Mouse (Mus musculus): ENCODE data around the gene Adamts7.
A peak's percentile ranks its signal among the peaks of the same experiment; 100 is the strongest.

Adamts7 gene

GRCm38 (mm10) chr9:90162926-90163748 is at the start of gene Adamts7:
TSS of gene Adamts7 (plus strand) at chr9:90163069.
- peak; percentile 17 to 45 for DNase-seq

DNA sequence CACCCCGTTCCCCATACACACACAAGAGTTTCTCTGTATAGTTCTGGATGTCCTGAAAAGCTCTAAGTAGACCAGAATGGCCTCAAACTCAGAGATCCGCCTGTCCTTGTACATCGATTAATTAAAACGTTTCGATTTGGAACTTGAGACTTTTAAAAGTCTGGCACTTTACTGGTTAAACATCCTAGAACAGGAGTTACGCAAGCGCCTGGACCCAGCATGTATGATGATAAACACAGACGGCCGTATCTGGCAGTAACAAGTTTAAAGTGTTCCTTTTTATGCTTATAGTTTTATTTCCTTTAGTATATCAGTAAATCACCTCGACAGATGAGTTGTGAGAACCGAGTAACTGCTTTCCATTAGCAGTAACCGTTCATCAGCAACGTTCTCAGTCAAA is 49.7 kb upstream of the Adamts7 start:
- no peak for DNase-seq

DNA sequence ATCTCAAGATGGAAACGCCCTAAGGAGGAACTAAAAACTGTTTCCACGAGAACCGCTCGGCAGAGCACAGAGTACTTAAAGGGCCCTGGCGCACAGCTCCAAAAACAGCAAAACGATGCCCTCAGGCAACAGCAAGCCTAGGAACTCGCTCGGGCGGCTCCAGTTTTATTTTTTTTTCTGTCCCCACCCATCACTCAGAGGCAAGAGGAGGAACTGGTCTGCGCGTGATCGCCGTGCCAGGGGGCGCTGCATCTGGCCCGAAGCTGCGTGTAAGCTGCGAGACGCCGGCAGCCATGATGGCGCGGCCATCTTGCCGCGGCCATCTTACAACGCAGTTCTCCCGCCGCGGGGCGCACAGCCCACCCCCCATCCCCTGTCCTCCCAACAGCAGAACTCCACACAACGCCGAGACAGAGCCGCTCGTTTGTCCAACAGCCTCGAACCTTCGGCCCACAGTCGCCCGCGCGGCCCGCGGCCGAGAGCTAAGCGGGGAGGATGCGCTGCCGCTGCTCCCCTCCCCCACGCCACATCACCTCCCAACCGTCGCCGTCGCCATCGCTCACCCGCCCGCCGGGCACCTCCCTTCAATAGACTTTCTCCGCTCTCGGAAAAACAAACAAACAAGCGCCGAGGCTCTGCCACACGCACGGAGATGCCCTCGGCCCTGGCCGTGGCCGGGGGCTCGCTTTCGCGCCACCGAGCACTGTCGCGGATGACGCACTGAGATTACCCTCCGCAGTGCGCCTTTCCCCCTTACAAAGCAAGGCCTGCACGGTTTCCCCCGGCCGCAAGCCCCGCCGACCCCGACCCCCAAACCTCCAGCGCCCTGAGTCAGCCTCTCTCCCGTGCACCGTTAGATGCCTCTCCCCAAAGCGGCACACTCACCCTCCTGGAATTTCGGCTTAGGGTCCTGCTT is 49.0 kb upstream of the Adamts7 start:
- peak; percentile 87 to 89 for DNase-seq

DNA sequence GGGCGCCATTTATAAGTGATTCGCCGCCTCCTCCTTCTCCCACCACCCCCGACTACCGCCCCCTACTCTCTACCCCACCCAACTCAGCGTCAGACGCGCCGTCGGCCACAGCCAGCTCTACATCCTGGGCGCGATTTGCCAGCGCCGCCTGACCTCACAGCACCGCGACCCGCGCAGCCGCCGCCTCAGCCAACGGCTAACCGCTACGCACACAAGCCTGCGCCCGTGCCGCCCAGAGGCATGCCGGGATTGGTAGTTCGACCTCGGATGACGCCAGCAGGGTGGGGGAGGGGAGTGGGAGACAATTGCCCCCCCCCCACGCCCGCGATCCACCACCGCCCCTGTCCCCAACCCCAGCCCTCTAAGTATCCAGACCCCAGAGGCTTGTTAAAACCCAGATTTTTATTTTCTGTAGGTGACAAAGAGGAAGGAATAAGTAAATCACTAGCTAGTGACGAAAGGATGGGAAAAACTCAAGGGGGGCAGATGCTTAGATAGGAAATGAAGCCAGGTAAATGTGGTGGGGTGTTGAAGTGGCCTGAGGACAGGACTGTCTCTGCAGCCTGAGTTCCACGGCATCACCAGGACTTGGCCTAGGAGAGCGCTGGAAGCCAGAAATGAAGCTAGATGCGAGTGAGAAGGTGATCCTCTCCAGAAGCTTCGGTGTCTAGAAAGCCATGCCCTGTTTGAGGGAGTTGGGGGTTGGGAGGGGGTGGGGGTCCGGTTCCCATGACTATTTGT is 48.1 kb upstream of the Adamts7 start, which contains the start of gene Morf4l1:
TSS of gene Morf4l1 (minus strand) at position 208 of the 741 bp plus-strand sequence.
- DNase-seq: peak; percentile 97 to 98

- DNase-seq: no peak
These were observed 47.6 kb upstream of the Adamts7 start for GRCm38 (mm10) chr9:90115308-90115700.

DNA sequence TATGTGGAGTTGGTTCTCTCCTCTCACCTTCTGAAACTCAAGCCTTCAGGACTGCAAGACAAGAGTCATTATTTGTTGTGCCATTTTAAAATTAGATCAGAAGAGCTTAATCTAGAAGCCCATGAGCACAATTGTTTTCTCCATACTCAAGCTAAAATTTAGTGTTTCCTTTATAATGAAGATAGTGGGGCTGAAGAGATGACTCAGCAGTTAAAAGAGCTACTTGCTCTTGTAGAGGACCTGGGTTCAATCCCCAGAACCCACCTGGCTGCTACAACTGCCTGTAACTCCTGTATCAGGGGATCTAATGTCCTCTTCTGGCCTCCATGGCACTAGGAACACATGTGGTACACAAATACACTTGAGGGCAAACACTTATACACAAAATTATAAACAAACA is 45.6 kb upstream of the Adamts7 start:
- DNase-seq: no peak

DNA sequence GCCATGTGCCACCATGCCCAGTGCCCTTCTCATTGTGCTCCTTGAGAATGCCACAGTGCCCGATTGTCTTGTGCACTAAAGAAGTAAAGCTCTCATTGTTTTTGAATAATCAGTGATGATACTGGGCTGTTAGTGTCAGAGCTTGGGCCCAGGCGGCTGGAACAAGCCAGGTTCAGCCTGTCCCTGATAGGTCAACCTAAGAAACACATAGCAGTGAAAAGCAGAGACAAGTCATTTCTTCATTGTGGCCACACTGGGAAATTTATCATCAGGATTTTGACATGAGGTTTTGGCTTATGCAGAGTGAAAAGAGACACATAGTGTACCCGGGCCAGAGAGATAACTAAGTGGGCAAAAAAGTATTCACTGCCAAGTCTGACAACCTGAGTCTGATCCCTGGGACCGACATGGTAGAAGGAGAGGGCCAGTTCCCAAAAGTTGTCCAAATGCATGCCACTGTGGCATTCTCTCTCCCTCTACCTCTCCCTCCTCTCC is 40.6 kb upstream of the Adamts7 start:
- no peak for DNase-seq

DNA sequence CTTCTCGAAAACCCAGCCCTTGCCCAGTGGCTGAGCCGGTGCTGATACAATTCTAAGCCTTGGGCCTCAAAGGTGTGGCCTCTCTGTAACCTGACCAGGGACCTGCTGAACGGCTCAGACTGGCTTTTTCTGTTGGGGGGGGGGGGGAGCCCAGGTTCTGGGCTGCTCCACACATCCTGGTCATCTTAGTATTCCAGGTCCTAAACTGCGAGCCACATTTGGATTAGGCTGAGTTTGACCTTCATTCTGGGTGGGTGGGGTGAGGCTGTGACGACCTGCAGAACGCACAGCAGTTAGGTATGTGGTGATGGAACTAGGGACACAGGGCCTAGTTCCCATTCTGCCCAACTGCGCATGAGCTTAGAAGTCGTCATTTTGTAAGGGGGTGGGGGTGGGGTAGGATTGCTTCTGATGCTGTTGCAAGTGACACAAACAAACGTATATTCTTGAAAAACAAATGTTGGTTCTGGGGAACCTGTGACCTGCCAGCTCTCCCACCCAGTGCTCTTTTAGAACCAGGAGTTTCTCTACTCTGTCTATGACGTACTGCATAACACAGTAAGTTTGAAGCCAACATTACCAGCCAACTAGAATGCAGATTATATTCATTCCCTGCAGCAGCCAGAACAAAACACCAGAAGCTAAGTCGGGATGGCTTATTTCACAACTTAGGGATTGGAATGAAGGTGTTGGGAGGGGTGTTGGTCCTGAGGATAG is 38.6 kb upstream of the Adamts7 start:
- DNase-seq: no peak

DNA sequence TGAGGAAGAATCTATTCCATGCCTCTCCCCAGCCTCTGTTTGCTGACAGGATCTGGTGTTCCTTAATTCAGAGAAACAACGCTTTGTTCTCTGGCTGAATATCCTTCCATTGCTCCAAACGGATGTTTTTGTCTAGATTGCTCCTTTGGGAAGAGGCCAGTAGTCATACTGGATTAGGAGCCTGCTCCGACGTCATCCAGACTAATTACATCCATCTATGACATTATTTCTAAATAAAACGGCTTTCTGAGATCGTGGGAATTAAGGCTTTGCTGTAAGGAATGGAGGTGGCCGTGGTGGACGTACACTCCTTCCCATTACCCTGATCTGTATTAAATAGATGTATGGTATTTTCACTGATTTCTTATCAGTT is 38.0 kb upstream of the Adamts7 start:
- DNase-seq: no peak

GRCm38 (mm10) chr9:90125416-90126099 is 37.3 kb upstream of the Adamts7 start:
- DNase-seq: no peak

- peak; percentile 68 to 77 for DNase-seq
These were observed 36.4 kb upstream of the Adamts7 start for GRCm38 (mm10) chr9:90126260-90127010.

- DNase-seq: no peak
These were observed 35.7 kb upstream of the Adamts7 start for GRCm38 (mm10) chr9:90127146-90127545.

GRCm38 (mm10) chr9:90128636-90129201 is 34.1 kb upstream of the Adamts7 start:
- DNase-seq: no peak

DNA sequence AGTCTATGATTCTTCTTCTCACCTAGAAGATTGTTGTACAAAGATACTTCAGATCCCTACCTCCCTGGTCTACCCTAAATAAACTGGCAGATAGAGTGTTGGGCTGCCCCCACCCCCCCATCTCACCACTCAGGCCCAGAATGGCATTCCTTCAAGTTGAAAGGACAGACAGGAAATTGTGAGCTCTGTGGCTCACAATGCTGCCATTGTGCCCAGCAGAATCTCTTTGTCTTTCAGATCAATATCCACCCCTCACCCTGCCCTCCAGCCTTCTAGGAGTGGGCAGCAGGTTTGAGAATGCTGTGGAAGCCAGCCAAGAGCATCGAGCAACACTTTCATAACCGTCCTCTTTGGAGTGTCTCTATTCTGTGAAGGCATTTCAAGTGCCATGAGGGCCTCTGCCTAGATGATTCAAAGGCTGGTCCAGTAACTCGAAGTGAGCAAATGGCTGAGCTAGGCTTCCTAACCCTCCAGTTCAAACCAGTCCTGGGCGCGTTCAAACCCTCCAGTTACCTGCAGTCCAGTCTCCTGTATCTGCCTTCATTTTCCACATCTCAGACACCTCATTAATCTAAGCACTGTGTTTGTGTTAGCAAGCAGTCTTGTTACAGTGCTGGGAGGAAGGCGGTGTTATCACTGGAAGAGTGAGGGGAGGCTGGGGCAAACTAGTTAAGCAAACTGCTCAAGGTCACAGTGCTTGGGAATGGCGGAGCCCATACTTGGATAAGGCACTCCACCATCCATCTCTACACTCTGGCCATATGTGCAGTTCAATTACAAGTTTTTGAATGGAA is 29.1 kb upstream of the Adamts7 start:
- no peak for DNase-seq

GRCm38 (mm10) chr9:90135466-90135865 is 27.4 kb upstream of the Adamts7 start:
- DNase-seq: no peak

DNA sequence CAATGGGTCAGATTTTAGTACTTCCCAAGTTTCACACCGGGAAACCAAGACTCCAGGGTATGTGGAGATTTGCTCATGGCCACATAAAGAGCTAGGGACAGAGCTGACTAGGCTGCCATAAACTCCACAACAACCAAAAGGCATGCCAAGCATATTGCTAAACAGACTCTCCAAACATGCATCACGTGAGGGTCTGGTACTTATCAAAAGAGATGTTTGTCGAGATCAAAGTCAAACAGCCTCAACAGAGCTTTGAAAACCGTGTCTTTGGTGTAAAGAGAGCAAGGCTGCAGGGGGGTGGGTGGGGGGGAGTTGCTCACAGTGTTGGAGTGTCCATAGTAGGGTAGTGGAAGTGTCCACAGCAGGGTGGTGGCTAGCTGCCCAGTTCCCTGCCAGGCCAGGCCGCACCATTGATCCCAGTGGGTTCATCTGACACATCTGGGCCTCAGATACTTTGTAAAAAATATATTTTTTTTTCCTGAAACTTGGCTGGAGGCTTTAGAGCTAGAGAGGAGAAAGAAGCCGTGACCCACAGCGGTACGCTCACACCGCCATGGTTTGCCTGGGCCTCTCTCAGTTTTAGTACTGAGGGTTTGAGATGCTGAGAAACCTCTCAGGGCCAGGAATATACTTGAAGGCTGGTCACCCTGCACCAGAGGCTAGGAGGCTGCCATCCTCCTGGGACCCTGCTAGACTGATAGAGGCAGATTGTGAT is 26.7 kb upstream of the Adamts7 start:
- no peak for DNase-seq

DNA sequence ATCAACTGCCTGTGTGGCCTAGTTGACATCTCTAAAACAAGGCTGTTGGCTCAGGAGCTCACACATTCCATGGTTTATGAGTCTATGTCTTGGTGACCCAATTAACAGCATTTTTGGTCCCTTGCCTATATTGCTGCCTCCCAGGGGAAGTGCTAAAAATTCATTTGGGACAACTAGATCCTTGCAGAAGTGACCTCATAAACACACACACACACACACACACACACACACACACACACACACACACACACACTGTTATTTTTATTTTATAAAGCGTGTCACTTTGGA is 26.2 kb upstream of the Adamts7 start:
- no peak for DNase-seq

- DNase-seq: peak in 1 of 2 experiments; percentile 7
These were observed 17.1 kb upstream of the Adamts7 start for GRCm38 (mm10) chr9:90145788-90146187.

GRCm38 (mm10) chr9:90146869-90147268 is 16.0 kb upstream of the Adamts7 start:
- no peak for DNase-seq

Data from cerebellum, adult 18-20 months (tissue).